Mouse (Mus musculus): ENCODE data around the gene Agap1.

Agap1 gene

DNA sequence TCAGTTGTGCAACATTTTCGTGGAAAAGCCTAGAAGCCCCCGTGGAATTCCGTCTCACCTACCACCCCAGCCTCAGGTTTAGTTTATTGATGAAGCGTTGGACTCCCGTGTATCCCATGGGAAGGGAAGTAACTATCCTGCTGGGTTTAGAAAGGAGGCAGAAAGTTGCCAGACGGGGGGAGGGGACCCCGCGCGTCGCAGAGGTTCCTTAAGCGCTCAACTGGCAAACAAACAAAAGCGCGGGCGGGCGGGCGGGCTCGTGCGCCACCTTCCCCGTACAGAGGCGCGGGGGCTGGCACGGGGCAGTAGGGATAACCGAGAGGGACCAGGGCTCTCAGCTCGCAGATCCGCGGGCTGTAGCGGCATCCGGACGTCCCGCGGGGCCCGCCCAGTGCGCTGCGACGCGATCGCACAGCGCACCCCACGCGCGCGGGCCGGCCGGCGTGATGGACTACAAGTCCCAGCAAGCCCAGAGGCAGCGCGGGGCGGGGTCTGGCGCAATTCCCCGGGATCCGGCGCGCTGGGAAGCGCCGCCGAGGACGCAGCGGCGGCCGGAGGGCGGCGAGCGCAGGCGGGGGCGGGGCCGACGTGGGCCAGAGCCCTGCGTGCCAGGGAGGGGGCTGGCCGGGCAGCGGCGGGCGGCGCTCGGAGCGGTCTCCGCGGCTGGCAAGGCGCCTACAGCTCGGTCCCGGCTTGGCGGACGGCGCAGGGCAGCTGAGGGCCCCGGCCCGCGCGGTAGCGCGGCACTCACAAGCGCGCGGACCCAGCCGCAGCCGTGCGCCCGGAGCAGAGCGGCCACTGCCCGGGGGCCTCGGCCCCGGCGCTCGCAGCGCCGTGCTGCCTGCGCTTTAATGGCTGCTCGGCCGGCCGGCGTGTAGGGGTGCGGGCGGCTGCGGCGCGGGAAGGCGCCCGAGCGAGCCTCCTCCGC is at the start of gene Agap1:
Agap1 (plus strand) TSS at position 611 of the 928 bp plus-strand sequence.
- peak; percentile 91 for DNase-seq (ENCODE audit: low spot score)

DNA sequence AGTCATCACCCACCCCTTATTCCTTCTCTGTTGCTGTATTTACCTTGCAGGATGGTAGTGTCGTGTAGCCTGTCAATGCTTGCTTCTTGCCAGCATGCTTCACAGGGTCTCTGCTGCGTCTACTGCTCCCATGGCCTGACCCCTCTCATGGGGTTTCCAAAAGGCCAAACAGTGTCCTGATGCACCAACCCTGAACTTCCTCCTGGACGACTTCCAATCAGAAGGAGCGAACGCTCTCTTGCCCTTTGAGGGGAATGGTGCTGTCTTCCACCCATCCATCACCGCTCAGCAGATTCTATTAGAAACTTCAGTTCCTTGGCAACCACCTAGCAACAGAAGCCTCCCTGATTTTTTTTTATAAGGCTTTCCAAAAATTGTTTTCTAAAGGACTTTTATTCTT is 48.6 kb upstream of the Agap1 start:
- DNase-seq (ENCODE audit: low spot score) = peak; percentile 14

DNA sequence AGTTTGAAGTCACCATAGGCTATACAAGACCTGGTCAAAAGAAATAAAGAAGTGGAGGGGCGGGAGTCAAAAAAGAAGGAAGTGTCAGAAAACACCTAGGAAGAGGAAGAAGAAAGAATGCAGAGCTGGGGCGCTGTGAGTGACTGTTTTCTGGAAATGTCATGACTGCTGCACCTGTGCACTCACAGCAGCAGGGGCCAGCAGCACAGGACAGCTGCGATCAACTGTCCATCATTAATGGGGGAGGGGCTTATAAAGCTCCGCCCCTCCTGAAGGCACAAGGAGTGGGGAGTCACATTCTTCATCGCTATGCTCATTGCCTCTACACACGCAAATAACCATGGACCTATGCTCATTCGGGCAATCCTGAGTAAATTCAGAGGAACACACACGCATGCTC is 46.6 kb upstream of the Agap1 start:
- no peak for DNase-seq (ENCODE audit: low spot score)

DNA sequence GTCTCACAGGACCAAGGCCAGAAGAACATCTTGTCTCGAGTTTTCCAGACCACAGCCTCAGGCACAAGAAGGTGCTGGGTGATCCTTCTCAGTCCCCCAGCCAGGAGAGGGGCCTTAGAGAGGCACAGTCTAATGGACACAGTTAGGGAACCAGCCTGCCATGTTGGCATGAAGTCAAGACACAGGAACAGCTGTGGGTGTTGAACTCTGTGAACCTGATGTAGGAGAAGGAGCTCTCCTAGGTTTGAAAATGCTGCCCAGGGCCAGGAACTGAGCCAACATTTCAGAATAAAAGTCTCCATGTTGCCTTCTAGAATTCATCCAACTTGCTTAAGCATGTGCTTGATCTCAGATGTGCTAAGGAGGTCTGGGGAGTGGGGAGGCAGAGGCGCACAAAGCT is 41.5 kb upstream of the Agap1 start:
- no peak for DNase-seq (ENCODE audit: low spot score)

DNA sequence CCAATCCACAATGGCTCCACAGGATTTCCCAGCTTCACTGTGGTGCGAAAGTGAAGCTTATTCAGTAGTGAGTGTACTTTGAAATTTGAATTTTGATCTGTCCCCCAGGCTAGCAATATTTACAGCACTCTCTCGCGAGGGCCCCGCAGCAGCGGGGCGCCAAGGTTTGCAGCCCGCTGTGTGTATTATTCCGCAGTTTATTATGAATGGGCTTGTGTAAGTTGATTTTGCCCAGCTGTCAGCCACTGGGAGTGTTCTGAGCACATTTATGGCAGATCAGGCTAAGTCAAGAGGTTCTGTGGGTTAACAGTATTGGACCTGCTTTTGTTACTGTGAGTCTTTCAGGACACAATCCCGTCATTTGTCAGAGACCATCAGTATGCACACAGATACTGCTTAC is 40.0 kb upstream of the Agap1 start:
- no peak for DNase-seq (ENCODE audit: low spot score)

DNA sequence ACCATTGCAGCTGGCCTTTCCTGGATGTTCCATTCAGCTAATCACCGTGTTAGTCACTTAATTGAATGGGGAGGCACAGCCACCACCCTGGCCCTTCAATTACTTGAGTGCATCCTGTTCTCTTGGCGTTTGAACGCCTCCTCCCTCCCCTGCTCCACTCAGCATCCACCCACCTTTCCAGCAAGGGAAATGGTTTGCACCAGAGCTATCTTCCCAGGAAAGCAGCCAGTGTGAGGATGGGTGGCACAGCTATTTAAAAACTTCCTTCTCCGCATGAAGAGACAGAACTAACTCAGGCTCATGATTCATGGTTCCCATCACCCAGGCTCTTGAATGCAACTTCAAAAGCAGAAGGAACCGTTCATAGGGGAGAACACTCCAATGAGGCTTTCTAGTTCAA is 37.7 kb upstream of the Agap1 start:
- DNase-seq (ENCODE audit: low spot score) = no peak

DNA sequence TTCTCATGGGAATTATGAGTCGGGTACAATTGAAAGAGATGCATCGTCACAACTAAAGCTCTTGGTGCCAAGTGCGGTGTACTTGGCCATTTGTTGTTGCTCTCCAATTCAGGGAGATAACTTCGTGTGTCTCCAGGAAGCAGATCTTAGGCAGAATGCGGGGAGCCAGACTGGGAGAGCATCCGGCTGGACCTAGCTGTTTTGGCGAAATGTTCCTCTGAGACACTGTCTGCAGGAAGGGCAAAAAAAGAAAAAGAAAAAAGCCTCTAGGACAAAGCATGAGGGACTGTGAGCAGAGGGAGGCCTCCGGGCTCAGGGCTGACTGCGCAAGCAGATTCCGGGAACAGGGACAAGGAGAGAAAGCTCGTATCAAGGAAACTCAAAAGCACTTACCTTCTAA is 34.0 kb upstream of the Agap1 start:
- DNase-seq (ENCODE audit: low spot score) = no peak

DNA sequence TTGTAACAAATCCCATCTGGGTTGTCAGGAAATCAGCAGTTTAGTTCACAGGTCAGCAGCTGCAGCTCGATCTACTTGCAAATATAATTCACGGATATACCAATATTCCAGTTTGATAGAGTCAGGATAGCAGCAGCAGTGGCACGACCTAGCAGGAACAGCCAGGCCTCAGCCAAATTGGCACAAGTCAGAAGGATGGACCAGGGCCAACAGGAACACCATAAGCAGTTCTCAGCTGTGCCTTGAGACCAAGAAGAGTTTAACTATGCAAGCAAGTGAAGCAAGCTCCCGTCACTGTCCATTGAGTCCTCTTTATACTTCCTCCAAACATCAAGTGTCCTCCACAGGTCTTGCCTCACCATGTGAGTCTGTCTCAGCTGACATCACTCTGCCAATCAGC is 33.2 kb upstream of the Agap1 start:
- no peak for DNase-seq (ENCODE audit: low spot score)

DNA sequence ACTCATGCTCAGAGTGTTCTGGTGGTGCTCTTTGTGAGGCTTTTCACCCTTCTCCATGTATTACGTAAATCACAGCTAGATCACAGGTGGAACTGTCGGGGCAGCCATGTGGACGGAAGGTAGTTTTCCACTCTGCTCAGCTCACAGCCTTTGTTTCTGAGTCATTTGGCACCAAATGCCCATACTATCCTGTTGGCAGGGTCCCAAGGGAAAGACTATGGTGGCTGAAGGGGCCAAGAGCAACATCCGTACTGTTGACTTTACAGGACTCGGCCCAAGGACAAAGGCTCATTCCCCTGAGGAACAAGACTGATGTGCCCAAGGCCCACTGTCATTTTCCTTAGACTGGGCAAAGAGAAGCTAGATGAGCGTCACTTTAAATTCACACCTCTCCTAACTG is 30.0 kb upstream of the Agap1 start:
- no peak for DNase-seq (ENCODE audit: low spot score)

DNA sequence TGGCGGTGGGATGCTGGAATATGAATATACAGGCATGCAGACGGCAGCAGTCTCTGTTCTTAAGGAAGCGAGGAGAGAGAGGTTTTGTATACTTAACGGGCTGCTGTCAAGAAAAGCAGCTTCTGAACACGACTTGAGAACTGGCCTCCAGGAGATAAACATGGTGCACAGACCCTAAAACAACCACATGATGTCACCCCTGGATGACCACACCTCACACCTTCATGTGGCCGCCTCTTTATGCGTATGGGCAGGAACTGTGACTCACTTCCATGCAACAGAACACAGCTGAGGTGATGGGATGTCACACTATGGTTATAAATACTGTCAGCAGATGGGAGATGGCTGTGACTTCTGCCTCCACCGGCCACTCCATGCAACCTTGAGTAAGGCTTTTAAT is 28.5 kb upstream of the Agap1 start:
- DNase-seq (ENCODE audit: low spot score) = no peak

DNA sequence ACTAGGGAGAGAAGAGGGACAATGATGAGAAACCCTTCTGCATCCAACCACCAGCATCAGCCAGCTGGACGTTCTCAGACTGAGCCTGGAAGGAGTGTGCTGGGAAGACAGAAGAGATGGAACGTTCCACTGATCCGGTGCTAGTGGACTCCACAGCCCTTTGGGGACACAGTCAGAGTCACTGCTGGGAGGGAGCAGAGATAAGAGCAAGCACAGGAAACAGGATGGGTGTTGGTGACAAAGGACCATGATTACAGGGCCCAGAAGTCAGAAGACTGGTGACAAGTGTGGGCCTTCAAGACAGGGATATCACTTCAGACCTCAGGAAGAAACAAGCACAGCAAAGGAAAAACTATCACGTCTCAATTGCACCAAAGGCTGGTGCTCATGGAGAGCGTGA is 25.9 kb upstream of the Agap1 start:
- no peak for DNase-seq (ENCODE audit: low spot score)

DNA sequence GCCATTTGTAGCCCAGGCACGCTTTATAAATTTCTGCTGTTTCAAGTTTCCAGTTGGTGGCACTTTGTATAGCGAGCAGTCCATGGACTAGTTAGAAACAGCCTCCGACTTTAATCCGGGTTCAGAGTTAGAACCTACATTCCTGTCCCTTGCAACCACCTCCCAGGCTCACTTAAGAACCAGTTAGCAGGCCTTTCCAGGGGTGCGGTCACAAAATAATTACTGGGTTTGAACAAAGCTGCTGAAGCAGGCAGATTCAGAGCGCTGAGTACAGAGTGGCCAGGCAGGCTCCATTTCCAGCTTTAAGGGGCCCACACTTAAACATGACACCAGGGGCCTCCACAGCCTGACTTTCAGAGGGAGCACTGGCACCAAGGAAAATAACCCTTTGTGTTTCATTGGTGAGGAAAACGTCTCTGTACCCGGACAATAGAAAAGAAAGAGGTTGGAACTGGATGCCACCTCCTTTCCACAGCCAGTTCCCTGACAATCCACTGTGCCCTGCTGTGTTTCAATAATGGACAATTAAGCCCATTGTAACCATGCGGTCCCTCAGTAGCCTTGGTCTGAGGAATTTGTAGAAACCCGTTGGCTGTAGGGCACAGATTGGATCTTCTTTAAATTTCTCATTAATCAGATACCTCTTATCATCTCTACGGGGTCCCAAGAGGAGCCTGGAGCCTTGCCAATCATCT is 24.5 kb upstream of the Agap1 start:
- DNase-seq (ENCODE audit: low spot score) = no peak

DNA sequence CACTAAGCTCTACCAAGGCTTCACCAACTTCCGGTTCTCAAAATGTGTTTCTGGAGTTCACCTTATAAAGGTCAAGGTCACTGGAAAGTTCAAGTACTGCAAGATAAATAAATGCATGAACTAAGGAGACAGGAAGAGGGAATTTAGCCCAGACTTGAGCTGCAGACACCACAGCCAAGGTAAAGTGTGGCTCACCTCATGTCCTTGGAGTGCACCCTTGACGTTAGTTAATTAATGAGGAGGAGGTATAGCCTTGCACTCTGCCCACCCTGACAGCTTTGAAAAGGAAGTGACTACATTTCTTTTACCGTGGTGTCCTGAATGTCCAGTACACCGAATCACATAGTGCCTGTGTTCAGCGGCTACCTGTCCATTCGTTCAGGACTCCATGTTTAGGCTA is 15.3 kb upstream of the Agap1 start:
- no peak for DNase-seq (ENCODE audit: low spot score)

DNA sequence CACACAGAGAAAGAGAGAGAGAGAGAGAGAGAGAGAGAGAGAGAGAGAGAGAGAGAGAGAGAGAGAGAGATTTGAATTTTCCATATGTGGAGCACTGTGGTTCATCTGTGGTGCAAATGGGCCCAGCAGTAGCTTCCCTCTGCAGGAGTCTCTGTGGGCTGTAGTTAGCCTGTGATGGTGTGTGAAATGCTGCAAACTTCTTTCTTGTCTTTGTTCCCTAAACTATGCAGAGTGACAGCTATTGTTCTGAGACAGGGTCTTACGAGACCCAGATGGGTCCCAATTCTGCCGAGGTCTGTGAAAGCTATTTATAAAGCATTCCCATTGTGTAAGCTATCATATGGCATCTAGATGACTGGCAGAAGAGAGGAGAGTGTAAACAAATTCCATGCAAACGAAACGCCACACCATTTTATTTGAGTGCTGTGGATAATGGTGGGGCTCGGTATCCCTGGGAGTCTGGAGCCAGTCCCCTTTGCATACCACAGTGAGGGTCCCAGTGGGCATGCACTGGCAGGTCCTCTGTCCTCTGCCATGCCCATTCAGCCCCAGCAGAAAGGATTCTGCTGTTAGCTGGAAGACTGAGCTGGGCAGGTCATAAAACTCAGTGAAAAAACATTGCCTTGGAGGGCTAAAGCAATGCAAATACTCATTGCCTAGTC is 13.2 kb upstream of the Agap1 start:
- DNase-seq (ENCODE audit: low spot score) = no peak

DNA sequence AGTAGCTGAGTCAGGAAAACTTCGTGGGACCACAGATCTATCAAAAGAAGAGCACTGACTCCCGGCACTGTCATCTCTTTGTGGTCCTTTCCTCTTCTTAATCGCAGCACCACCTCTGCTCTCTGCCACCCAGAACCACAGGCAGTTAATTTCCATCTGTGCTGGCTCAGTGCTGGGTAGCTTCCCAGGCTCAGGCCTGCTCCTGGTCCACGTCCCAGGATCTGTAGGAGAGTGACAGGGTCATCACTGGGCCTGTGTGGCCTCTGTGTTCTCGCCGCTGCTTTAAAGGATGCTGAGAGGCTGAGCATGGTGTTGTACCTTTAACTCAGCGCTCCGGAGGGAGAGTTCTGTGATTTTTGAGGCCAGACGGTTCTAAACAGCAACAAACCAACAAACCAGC is 11.1 kb upstream of the Agap1 start:
- no peak for DNase-seq (ENCODE audit: low spot score)

DNA sequence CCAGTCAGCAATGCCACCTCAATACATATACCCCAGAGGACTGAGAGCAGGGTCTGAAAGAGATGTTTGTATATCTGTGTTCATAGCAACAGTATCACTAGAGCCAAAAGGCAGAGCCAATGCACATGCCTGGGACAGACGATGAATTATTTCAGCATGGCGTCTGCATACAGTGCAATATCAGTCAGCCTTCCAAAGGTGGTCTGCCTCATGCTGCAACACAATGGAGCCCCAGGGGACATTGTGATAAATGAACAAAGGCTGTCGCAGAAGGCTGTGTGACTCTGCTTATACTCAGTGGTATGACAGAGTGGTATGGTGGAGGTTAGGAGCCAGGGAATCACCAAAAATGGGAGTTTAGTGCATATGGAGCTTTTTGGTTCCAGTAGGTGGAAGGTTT is 10.6 kb upstream of the Agap1 start:
- no peak for DNase-seq (ENCODE audit: low spot score)

DNA sequence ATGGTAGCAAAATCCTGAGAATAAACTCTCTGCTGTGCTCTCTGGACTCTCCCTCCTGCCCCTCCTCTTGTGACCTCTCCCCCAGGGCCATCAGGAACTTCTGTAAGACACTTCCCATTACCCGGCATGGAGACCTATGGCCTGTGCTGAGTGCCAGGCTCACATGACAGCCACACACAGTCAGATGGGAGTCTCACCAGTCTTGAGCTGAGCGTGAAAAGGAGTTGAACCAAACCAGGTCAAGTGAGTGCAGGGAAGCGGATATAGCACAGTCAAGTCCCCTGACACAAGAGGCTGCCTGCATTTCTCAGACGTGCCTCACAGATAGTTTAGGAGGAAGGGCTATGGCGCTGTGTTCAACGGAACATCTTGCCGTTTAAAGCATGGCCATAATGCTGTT is 4.5 kb upstream of the Agap1 start:
- DNase-seq (ENCODE audit: low spot score) = no peak

DNA sequence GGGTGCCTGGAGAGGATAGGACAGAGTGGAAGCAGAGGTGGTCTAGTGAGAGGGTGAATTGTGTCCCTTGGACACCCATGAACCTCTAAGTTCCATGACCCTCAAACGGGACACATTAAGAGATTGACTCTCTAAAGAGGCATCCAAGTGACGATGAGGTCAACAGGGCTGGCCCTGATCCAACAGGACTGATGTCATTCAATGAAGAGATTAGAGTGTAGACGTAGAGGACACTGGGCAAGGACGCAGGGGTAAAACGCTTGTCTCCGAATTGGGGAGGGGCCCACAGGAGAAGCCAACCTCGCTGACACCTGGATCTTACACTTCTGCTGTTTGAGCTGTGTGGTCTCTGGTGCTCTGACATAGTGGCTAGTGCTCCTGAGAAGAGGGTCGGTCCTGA is 2.5 kb upstream of the Agap1 start:
- no peak for DNase-seq (ENCODE audit: low spot score)

DNA sequence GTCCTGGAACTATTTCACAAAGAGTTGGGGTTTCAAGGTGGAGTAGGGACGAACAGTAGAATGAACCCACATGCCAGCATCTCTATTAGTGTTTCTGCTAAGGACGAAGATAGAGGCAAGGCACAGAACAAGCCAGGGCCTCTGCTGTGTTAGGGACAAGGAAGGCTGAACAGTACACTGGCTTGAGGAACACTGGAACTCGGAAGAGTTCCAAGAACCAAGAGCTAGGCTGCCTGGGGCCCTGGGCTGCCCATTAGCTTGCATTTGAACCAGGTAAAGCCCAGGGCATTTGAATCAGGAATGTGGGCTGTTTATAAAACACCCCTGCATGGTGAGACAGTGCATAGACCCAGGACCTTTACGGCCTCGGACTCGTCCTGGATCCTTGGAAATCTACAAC is 940 bp upstream of the Agap1 start:
- DNase-seq (ENCODE audit: low spot score) = no peak

DNA sequence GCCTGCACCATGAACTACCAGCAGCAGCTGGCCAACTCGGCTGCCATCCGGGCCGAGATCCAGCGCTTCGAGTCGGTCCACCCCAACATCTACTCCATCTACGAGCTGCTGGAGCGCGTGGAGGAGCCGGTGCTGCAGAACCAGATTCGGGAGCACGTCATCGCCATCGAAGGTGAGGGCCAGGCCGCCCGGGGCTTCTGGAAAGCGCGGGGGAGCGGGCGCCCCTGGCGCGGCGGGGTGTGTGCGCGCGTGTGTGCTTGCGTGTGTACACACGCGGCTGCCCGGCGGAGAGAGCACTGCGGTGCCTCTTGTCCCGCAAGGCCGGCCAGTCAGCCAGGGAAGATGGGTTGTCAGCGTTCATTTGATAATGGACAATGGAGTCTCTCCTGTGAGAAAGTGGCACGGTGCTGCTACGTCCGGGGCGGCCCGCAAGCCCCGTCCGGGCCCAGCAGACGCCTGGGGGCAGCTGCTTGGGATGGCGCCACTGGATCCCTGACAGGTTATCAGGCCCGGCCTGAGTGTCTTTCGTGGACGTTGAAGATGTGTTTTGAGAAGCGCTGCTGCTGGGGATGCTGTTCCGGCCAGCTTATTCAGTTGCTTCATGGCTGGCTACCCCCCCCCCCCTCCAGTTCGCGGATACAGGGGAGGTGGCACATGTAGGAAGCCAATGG is 950 bp downstream of the Agap1 start:
- peak; percentile 53 for DNase-seq (ENCODE audit: low spot score)

DNA sequence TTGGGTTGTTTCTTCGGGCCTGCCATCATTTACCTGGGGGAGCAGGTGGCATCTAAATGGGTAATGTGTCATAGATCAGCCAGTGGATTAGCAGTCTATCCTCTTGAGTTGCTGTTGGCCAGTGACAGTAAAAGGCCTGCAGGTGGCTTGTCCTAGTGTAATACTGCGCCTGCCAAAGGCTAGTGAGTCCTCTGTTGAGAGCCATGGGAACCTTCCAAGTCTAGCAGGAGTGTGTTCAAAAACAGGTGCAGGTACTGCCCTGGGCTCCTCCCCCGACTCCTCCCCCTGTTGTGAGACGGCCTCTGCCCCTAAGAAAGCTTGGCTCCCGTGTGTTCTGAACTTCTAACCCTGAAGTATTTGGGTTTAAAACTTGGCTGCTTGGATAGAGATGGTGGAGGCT is 1.9 kb downstream of the Agap1 start:
- DNase-seq (ENCODE audit: low spot score) = no peak
